Mouse (Mus musculus): ENCODE data around the gene Esp8.
"Not testable (repeated sequence)": the region's sequence is repeated elsewhere in the genome, so short reads cannot be mapped to it uniquely, and the experiment has no call there.

Esp8 gene

DNA sequence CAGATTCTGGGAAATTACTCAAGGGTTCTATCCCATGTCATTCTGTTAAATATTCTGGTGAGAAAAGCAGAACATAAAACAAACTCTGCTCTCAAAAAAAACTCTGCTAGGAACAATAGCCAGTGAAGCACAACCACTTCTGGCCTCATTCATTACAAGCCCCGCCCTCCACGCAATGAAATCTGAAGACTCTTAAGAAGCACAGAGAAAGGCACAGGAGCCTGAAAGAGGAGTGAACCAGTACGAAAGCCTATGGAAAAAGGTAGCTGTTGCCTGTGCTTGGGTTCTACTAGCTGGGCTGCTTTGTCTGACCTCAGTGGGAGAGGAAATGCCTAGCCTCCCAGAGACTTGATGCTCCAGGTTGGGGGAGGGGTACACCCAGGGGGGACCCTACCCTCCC lies at the start of gene Esp8:
TSS of gene Esp8 (plus strand) at position 205 of the 400 bp plus-strand sequence.
- no peak for DNase-seq (ENCODE audit: low spot score in 2 of 2)

DNA sequence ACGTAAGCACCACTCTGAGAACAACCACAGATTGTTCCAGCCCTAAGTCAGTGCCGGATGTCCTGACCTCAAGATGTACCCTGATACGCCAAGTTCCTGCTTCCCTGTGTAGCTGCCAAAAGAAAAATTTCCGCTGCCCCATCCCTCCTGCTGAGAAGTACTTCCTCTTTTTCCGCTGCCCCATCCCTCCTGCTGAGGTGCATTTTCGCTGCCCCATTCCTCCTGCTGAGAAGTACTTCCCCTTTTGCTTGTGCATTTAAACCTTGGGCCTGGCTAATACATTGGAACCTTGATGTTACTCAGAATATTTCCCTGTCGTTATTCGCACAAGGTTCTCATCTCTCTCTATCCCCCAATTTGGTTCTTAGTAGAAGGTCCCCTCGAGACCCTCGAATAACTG lies 36.3 kb upstream of the Esp8 start:
- DNase-seq (ENCODE audit: low spot score in 2 of 2), result not testable (repeated sequence)

DNA sequence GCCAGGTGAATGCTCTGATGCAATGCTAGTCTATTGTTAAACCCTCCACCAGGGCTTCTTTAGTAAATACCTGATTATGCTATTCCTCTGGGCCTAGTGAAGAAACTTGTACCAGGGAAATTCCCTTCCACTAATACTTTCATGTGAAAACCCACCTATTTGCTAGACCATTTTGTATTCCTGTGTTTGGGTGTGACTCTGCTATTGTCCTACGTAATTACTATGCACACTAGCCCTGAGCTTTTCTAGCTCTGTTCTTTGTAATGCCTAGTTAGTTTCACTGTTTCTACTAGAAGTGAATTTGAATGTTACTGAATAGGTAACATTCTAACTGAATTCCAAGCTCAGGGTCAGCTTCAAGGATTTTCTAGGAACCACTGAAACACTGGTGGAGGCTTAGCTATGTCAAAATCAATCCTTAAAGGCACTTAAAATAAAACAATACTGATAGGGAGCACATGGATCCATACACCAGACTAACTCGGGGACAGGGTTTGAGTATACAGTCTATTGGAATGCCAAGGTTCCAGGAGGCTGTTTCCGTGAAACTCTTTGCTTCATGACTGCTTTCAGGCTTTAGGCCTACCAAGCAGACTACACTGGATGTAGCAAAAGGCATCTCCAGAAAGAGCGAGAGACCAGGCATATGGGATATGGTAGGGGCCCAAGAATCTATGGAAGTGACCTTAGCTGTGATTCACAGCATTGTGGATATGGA lies 24.2 kb upstream of the Esp8 start:
- not testable (repeated sequence) for DNase-seq (ENCODE audit: low spot score in 2 of 2)

DNA sequence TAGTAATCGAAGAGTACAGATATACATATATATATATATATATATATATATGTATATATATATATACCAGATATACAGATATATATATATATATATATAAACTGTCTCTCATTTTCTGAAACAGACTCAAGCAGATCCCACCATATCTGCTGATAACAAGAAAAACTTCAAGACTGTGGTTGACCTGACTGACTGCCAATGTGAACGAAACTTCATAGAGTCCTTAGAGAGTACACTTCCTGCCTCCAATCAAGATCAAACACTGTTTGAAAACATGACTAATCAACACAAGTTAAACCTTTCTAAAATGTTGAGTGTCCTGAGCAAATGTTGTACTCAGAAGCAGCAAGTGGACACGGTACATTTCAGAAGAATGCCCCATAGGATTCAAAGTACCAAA lies 10.0 kb downstream of the Esp8 start:
- DNase-seq (ENCODE audit: low spot score in 2 of 2), result no peak

DNA sequence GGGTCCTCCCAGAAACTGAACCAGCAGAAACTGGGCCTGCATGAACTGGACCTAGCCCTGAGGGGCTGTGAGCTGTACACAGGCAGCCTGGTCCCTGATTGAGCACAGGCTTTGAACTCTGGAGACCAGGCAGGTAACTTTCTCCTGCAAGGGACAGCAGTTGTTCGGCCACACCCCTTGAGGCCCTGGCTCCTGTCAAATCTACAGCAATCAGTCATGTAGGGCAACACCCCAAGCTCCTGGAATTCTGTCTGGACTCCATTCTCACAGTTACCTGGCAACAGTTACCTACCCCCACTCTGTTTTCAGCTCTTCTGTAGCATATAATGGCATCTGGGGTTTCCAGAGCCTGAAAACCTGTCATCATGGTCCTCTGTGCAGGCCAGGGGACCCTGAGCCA lies 11.3 kb downstream of the Esp8 start:
- no peak for DNase-seq (ENCODE audit: low spot score in 2 of 2)

DNA sequence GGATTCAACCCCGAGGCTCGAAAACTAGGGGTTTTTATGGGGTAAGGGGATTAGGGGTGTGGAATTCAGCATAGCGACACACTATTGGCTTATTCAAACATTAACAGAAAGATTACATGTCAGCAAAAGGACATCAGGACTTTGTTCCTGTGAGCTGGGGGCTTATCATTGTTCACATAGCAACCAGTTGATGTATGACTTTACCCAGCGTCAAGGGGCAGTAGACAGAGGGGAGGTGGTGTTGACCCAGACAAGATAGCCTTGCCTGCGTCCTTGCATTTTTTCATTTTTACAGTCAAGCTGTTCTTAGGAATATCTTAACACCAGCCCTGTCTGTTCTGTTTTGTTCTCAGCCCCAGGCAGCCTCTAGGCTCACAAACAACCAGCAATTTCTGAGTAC lies 27.2 kb downstream of the Esp8 start:
- not testable (repeated sequence) for DNase-seq (ENCODE audit: low spot score in 2 of 2)

DNA sequence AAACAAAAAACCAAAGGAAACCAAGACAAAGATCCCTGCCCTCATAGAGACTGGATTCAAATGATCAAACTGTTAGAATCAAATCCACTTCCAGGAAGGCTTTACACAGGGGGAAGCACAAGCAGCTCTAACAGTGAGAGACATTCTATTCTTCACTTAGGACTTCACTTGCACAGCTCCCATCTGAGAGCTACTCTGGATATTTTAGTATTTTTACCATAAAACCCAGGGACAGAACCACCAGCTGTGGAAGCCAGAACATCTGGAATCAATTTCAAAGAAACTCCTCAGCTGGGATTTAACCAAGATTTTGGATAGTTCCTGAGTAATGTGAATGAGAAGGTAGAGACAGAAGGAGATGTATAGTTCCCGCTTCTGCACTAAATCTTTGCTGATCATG lies 33.6 kb downstream of the Esp8 start:
- no peak for DNase-seq (ENCODE audit: low spot score in 2 of 2)

DNA sequence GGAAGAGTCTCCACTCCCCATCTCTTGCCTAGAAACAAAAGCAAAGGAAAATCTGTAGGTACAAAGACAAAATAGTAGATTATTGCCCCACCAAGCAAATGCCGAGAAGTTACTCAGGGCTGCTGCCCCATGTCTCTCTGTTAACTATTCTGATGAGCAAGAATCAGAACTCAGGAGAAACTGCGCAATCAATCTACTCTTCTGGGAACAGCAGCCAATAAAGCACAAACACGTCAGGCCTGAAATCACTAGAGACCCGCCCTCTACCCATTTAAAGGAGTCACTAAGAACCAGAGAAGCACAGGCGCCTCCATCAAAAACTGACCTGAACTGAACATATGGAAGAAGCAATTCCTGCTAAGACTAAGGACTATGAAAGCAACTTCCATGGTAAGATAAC lies 41.4 kb downstream of the Esp8 start, which contains the start of gene Esp6:
TSS of gene Esp6 (plus strand) at position 301 of the 400 bp plus-strand sequence.
- DNase-seq (ENCODE audit: low spot score in 2 of 2), result no peak

All from spleen, postnatal 36 days (tissue).